Mouse (Mus musculus) testis, adult 10 weeks (tissue): ENCODE data around the gene Pon1. TPM values are rescaled to one million over a fixed set of nuclear protein-coding genes. Genes with fewer than 3 reads are reported as not detected.

Experiments
- polyA plus RNA-seq: library from polyadenylated mRNA; stranded (reverse); fragments of 350-450 nt; fragmentation: Illumina TruSeq; extraction: RNeasy Lipid Tissue Mini Kit (QIAGEN cat#74804); gene quantifications from one replicate; pipeline ENCODE4 v1.2.3, GENCODE M21; 2014; ENCODE audit warnings: low read depth, low replicate concordance

Gene Pon1
- polyA plus RNA-seq: not detected

DNA sequence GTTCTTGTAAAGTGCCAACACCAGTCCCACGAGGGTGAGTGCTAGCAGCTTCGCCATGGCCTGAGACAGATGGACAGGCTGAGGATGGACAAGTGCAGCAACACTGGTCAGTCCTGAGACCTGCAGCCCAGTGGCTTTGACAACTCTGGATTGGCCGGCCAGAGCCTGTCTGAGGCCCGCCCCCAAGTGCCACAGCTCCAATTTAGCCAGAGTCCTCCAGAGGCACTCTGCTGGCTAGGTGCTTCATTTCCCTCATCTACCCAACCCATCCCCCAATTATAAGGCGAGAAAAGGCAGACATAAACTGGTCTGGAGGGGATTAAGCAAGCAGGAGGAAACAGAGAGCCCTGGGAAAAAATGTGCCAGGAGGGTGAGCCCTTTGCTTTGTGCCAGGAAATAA lies at the start of gene Pon1:
TSS of gene Pon1 (minus strand) at position 254 of the 400 bp plus-strand sequence.

Other genes with a start within 250 kb of the Pon1 start
- 22.8 TPM for gene Pon3, start 62.3 kb upstream of the Pon1 start, polyA plus RNA-seq
- gene Pon2, start 104.5 kb upstream of the Pon1 start, polyA plus RNA-seq: 61.3 TPM
- gene Asb4, start 189.4 kb upstream of the Pon1 start, polyA plus RNA-seq: 55.4 TPM